Mouse (Mus musculus): ENCODE measurements around the gene Smagp. TPM values are rescaled to one million over a fixed set of nuclear protein-coding genes. Genes with fewer than 3 reads are reported as not detected.

The Smagp gene
- total and polyA plus RNA-seq, 3 experiments: 0.55 to 7.0 (median 3.2) TPM

DNA sequence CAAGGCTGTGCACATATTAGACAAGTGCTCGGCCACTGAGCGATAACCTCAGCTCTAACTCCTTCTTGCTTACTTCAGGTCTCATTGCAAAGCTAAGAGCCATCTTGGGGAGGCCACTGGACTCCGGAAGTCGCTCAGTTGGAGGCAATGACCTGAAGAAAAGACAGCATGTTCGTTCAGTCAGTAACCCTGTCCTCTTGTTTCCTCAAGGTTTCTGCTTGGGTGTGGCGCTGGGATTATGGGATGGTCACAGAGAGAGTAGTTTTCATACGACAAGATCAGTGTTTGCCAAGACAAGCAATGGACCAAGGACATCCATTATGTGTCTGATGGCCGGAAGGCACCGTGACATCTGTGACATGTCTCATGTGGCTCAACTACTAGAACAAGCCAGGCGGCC lies 37.8 kb upstream of the Smagp start:
- H3K4me2 ChIP-seq (ENCODE audit: insufficient read depth, low read depth, poor library complexity, severe bottlenecking): no peak overlapping the region
- TF ChIP-seq MXI1 (IDR thresholded peaks at IDR 0.05; ENCODE audit: low read depth, low read length) (no peak), JUN (IDR thresholded peaks at IDR 0.05; ENCODE audit: insufficient read depth, low read depth, low read length) (no peak), TCF12 (IDR thresholded peaks at IDR 0.05; ENCODE audit: low read depth, low read length) (no peak), CHD1 (IDR thresholded peaks at IDR 0.05; ENCODE audit: low read depth, low read length) (no peak), USF2 (conservative IDR thresholded peaks at IDR 0.05; ENCODE audit: low read depth, low read length) (no peak)
- no peaks in the 10 kb centered on the region for H3K79me2 ChIP-seq (replicated peaks; ENCODE audit: control insufficient read depth, extremely low read depth, insufficient read depth, poor library complexity, severe bottlenecking)
- H3K27me3 ChIP-seq (replicated peaks): no peaks in the 10 kb centered on the region
- no peak for DNase-seq (ENCODE audit: extremely low read depth)
- dilution Hi-C loops (cut with MboI; ENCODE audit: extremely low pct_ligation_motif_present, extremely low pct_unique_long_range_greater_than_20kb, low sequenced_read_pairs): no loop called here
- H3K9me3 ChIP-seq (replicated peaks; ENCODE audit: low read length): no peaks in the 10 kb centered on the region
- peaks cover 11 to 56% of the 10 kb centered on the region in 2 experiments for H3K4me1 ChIP-seq (ENCODE audit: control insufficient read depth in 1 of 2, insufficient read depth in 2 of 2)
- H3K9ac ChIP-seq (ENCODE audit: insufficient read depth, low read depth): no peak overlapping the region
- H3K4me3 ChIP-seq (replicated peaks in 1 of 3; ENCODE audit: low read depth in 2 of 3, low read length in 2 of 3, poor library complexity in 1 of 3): no peak overlapping the region
- in situ Hi-C loops (cut with MboI; ENCODE audit: low pct_ligation_motif_present, low pct_unique_long_range_greater_than_20kb, low sequenced_read_pairs): loop anchor here (10.0 kb wide), 1 partner anchor 140 kb away; no protein-coding TSS in a partner anchor
- H3K27ac ChIP-seq (ENCODE audit: insufficient read depth, low read depth): peak overlapping the region; percentile 75
- H3K36me3 ChIP-seq (replicated peaks in 1 of 2; ENCODE audit: control insufficient read depth in 1 of 2, insufficient read depth in 1 of 2, low read length in 1 of 2): no peaks in the 10 kb centered on the region

DNA sequence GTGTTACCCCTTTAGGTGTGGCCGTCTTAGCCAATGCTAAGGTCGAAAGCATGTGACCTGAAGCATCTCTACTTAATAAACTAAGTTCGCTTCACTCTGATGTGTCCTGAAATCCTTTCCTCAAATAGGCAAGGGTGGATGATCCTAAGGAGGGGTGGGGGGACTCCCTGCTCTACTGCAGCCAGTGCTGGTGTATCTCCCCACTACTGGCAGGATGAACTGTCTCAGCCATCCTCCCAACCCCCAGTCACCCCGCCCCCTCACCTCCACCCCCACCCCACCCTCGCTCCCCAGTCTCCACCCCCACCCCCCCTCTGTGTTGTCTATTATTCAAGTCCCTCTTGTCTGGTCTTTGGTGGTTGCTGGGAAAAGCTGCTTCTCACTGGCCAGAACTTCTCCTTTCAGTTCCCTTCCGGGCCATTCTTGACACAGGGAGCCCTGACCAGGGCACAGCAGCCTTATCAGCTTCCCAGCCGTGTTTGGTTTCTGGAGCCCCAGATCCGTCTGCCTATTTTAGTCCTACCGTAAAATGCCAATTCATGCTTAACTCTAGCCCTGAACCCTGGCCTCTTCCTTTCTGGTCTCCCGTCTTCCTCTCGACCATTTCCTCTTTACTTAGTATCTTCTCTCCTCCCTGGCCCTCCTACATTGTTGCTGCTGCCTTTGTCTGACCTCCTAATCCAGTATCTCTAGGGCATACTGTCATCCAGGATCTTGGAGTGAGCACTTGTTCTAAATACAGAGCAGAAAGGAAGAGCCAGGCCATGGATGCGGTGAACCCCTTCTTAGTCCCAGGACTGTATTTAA lies 37.0 kb upstream of the Smagp start:
- Histone ChIP-seq H3K4me1 (ENCODE audit: control insufficient read depth in 1 of 2, insufficient read depth in 2 of 2) (peaks cover 11 to 58% of the 10 kb centered on the region in 2 experiments), H3K4me3 (replicated peaks in 1 of 3; ENCODE audit: low read depth in 2 of 3, low read length in 2 of 3, poor library complexity in 1 of 3) (no peak overlapping the region)

DNA sequence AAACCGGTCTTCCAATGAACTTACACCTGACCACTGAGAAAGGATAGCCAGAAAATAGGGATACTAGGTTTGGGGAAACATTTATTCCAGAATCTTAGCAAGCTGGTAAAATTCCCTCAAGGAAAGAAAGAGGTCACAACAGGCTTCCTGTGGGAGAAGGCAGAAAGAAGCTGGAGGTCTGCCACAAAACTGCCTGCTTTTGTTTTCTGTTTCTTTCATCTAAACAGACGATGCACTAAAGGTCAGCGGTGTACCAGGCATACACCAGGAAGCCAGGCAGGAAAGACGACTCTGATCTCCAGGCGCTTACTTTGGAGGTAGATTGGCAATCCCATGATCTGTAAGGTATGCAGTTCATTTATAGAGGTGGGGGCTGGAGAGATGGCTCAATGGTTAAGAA lies 34.1 kb upstream of the Smagp start:
- H3K4me1 ChIP-seq (ENCODE audit: control insufficient read depth in 1 of 2, insufficient read depth in 2 of 2): peaks cover 11 to 81% of the 10 kb centered on the region in 2 experiments
- dilution Hi-C loops (cut with MboI; ENCODE audit: extremely low pct_ligation_motif_present, extremely low pct_unique_long_range_greater_than_20kb, low sequenced_read_pairs) (no loop called here), in situ Hi-C loops (cut with MboI; ENCODE audit: low pct_ligation_motif_present, low pct_unique_long_range_greater_than_20kb, low sequenced_read_pairs) (loop anchor here (10.0 kb wide), 1 partner anchor 136 kb away; no protein-coding TSS in a partner anchor)
- no peak overlapping the region for H3K9ac ChIP-seq (ENCODE audit: insufficient read depth, low read depth)
- H3K9me3 ChIP-seq (replicated peaks; ENCODE audit: low read length): no peaks in the 10 kb centered on the region
- no peaks in the 10 kb centered on the region for H3K27me3 ChIP-seq (replicated peaks)
- no peaks in the 10 kb centered on the region for H3K36me3 ChIP-seq (replicated peaks in 1 of 2; ENCODE audit: control insufficient read depth in 1 of 2, insufficient read depth in 1 of 2, low read length in 1 of 2)
- no peak overlapping the region for H3K4me3 ChIP-seq (replicated peaks in 1 of 3; ENCODE audit: low read depth in 2 of 3, low read length in 2 of 3, poor library complexity in 1 of 3)
- no peak for DNase-seq (ENCODE audit: extremely low read depth)
- no peak overlapping the region for H3K27ac ChIP-seq (ENCODE audit: insufficient read depth, low read depth)
- no peak overlapping the region for H3K4me2 ChIP-seq (ENCODE audit: insufficient read depth, low read depth, poor library complexity, severe bottlenecking)
- no peak for TF ChIP-seq USF1 (IDR thresholded peaks at IDR 0.05; ENCODE audit: low read depth, low read length)
- TF ChIP-seq NELFE (IDR thresholded peaks at IDR 0.05; ENCODE audit: low read depth, low read length): no peak
- no peak for TF ChIP-seq ELF1 (IDR thresholded peaks at IDR 0.05; ENCODE audit: low read depth, low read length)
- TF ChIP-seq EP300 (IDR thresholded peaks at IDR 0.05; ENCODE audit: low read length): no peak
- TF ChIP-seq MYC (IDR thresholded peaks at IDR 0.05; ENCODE audit: low read depth, low read length): no peak
- no peak for TF ChIP-seq KAT2A (IDR thresholded peaks at IDR 0.05; ENCODE audit: insufficient replicate concordance, low read length)
- no peak for TF ChIP-seq GABPA (IDR thresholded peaks at IDR 0.05; ENCODE audit: insufficient replicate concordance, low read depth, low read length)
- H3K79me2 ChIP-seq (replicated peaks; ENCODE audit: control insufficient read depth, extremely low read depth, insufficient read depth, poor library complexity, severe bottlenecking): peaks cover 31% of the 10 kb centered on the region

More for the DNA sequence above, 37.0 kb upstream of the Smagp start:
- no peaks in the 10 kb centered on the region for H3K9me3 ChIP-seq (replicated peaks; ENCODE audit: low read length)
- in situ Hi-C loops (cut with MboI; ENCODE audit: low pct_ligation_motif_present, low pct_unique_long_range_greater_than_20kb, low sequenced_read_pairs): loop anchor here (10.0 kb wide), 1 partner anchor 139 kb away; no protein-coding TSS in a partner anchor
- H3K27me3 ChIP-seq (replicated peaks): no peaks in the 10 kb centered on the region
- TF ChIP-seq EP300 (IDR thresholded peaks at IDR 0.05; ENCODE audit: low read length) (no peak), MEF2A (IDR thresholded peaks at IDR 0.05; ENCODE audit: borderline replicate concordance, low read depth, low read length) (no peak), ELF1 (IDR thresholded peaks at IDR 0.05; ENCODE audit: low read depth, low read length) (0 out of 2 replicates have a peak, but pooled peaks have one; percentile 5), CHD2 (IDR thresholded peaks at IDR 0.05; ENCODE audit: low read length) (peak; percentile 53), RAD21 (IDR thresholded peaks at IDR 0.05; ENCODE audit: low read depth, low read length) (no peak), UBTF (IDR thresholded peaks at IDR 0.05; ENCODE audit: low read depth, low read length) (no peak), SIN3A (IDR thresholded peaks at IDR 0.05; ENCODE audit: low read length) (no peak), ZMIZ1 (IDR thresholded peaks at IDR 0.05; ENCODE audit: low read depth, low read length) (no peak), IRF4 (IDR thresholded peaks at IDR 0.05; ENCODE audit: low read depth, low read length) (peak; percentile 39; the same call in 1 of the 2 replicates), JUN (IDR thresholded peaks at IDR 0.05; ENCODE audit: insufficient read depth, low read depth, low read length) (no peak), MAZ (IDR thresholded peaks at IDR 0.05; ENCODE audit: low read depth, low read length) (peak; percentile 20; the same call in 1 of the 2 replicates), POLR2A (IDR thresholded peaks at IDR 0.05; ENCODE audit: low read depth, low read length) (peak; percentile 28; the same call in 1 of the 2 replicates), HCFC1 (IDR thresholded peaks at IDR 0.05; ENCODE audit: low read depth, low read length) (no peak)
- H3K4me2 ChIP-seq (ENCODE audit: insufficient read depth, low read depth, poor library complexity, severe bottlenecking): peak overlapping the region; percentile 33
- no peak overlapping the region; the same call in 1 of the 2 replicates for H3K9ac ChIP-seq (ENCODE audit: insufficient read depth, low read depth)
- no peaks in the 10 kb centered on the region for H3K36me3 ChIP-seq (replicated peaks in 1 of 2; ENCODE audit: control insufficient read depth in 1 of 2, insufficient read depth in 1 of 2, low read length in 1 of 2)
- peaks cover 3% of the 10 kb centered on the region for H3K79me2 ChIP-seq (replicated peaks; ENCODE audit: control insufficient read depth, extremely low read depth, insufficient read depth, poor library complexity, severe bottlenecking)
- peak overlapping the region; percentile 75 for H3K27ac ChIP-seq (ENCODE audit: insufficient read depth, low read depth)
- dilution Hi-C loops (cut with MboI; ENCODE audit: extremely low pct_ligation_motif_present, extremely low pct_unique_long_range_greater_than_20kb, low sequenced_read_pairs): no loop called here
- DNase-seq (ENCODE audit: extremely low read depth): peak; percentile 70
